Mouse (Mus musculus): ENCODE data around the gene Zfp746. TPM values are rescaled to one million over a fixed set of nuclear protein-coding genes. Genes with fewer than 3 reads are reported as not detected.

Gene Zfp746
- polyA plus RNA-seq, 1 experiment from 2014 or later: 7.7 TPM

GRCm38 (mm10) chr6:48048426-48049272 is 37.7 kb downstream of the Zfp746 start, which contains the start of gene Zfp777:
Gene Zfp777, minus strand, starts transcription at chr6:48048911.
- H3K9me3 ChIP-seq (ENCODE audit: control insufficient read depth): no peaks in the 10 kb centered on the region
- WGBS: 1% methylated on average over 77 of the region's 82 CpGs
- no peaks in the 10 kb centered on the region for H3K4me1 ChIP-seq (replicated peaks; ENCODE audit: control insufficient read depth, insufficient read depth, low read length)
- H3K36me3 ChIP-seq (ENCODE audit: control insufficient read depth, insufficient read depth): peaks cover 14% of the 10 kb centered on the region
- peak; percentile 76 for TF ChIP-seq CTCF (IDR thresholded peaks at IDR 0.05; ENCODE audit: low read depth)
- H3K4me3 ChIP-seq (ENCODE audit: low read depth, low read length): peak within 1 kb of the TSS; percentile 72
- H3K27me3 ChIP-seq (replicated peaks; ENCODE audit: control insufficient read depth, insufficient read depth, low read length): no peaks in the 10 kb centered on the region
- H3K27ac ChIP-seq (ENCODE audit: low read depth, low read length): peak within 1 kb of the TSS; percentile 88
- peak within 1 kb of the TSS; percentile 85 for H3K4me2 ChIP-seq (replicated peaks; ENCODE audit: low read depth)
- peak within 1 kb of the TSS; percentile 81 for H3K9ac ChIP-seq (ENCODE audit: low read depth, low read length)
- ATAC-seq: peak; percentile 92

GRCm38 (mm10) chr6:48047450-48048351 is 38.7 kb downstream of the Zfp746 start:
- peak; percentile 62 for ATAC-seq
- WGBS: under 1% methylated on average over 116 of the region's 150 CpGs
- Histone ChIP-seq H3K27ac (ENCODE audit: low read depth, low read length) (peak overlapping the region; percentile 88), H3K4me1 (replicated peaks; ENCODE audit: control insufficient read depth, insufficient read depth, low read length) (no peaks in the 10 kb centered on the region), H3K27me3 (replicated peaks; ENCODE audit: control insufficient read depth, insufficient read depth, low read length) (no peaks in the 10 kb centered on the region), H3K36me3 (ENCODE audit: control insufficient read depth, insufficient read depth) (peaks cover 19% of the 10 kb centered on the region), H3K9me3 (ENCODE audit: control insufficient read depth) (no peaks in the 10 kb centered on the region), H3K9ac (ENCODE audit: low read depth, low read length) (peak overlapping the region; percentile 81), H3K4me3 (ENCODE audit: low read depth, low read length) (peak overlapping the region; percentile 72), H3K4me2 (replicated peaks; ENCODE audit: low read depth) (peak overlapping the region; percentile 85)
- TF ChIP-seq CTCF (IDR thresholded peaks at IDR 0.05; ENCODE audit: low read depth): 0 out of 2 replicates have a peak, but pooled peaks have one; percentile 1

GRCm38 (mm10) chr6:48047114-48047449 is 39.3 kb downstream of the Zfp746 start:
- no peak for ATAC-seq
- H3K4me1 ChIP-seq (replicated peaks; ENCODE audit: control insufficient read depth, insufficient read depth, low read length): no peaks in the 10 kb centered on the region

GRCm38 (mm10) chr6:48032661-48033060 is 53.7 kb downstream of the Zfp746 start:
- TF ChIP-seq CTCF (IDR thresholded peaks at IDR 0.05; ENCODE audit: low read depth): no peak
- ATAC-seq: no peak
- Histone ChIP-seq H3K4me2 (replicated peaks; ENCODE audit: low read depth) (no peak overlapping the region), H3K4me3 (ENCODE audit: low read depth, low read length) (no peak overlapping the region), H3K27ac (ENCODE audit: low read depth, low read length) (no peak overlapping the region), H3K36me3 (ENCODE audit: control insufficient read depth, insufficient read depth) (peaks cover 76% of the 10 kb centered on the region), H3K27me3 (replicated peaks; ENCODE audit: control insufficient read depth, insufficient read depth, low read length) (no peaks in the 10 kb centered on the region), H3K9me3 (ENCODE audit: control insufficient read depth) (no peaks in the 10 kb centered on the region), H3K9ac (ENCODE audit: low read depth, low read length) (no peak overlapping the region), H3K4me1 (replicated peaks; ENCODE audit: control insufficient read depth, insufficient read depth, low read length) (no peaks in the 10 kb centered on the region)

More at GRCm38 (mm10) chr6:48047114-48047449, 39.3 kb downstream of the Zfp746 start:
- Histone ChIP-seq H3K9ac (ENCODE audit: low read depth, low read length) (peak overlapping the region; percentile 81), H3K27ac (ENCODE audit: low read depth, low read length) (0 out of 2 replicates have a peak overlapping the region, but pooled peaks have one; percentile 88), H3K27me3 (replicated peaks; ENCODE audit: control insufficient read depth, insufficient read depth, low read length) (no peaks in the 10 kb centered on the region), H3K9me3 (ENCODE audit: control insufficient read depth) (no peaks in the 10 kb centered on the region), H3K4me3 (ENCODE audit: low read depth, low read length) (peak overlapping the region; percentile 71), H3K4me2 (replicated peaks; ENCODE audit: low read depth) (peak overlapping the region; percentile 85), H3K36me3 (ENCODE audit: control insufficient read depth, insufficient read depth) (peaks cover 21% of the 10 kb centered on the region)
- TF ChIP-seq CTCF (IDR thresholded peaks at IDR 0.05; ENCODE audit: low read depth): peak; percentile 42
- 6% methylated on average over 12 of the region's 12 CpGs for WGBS

GRCm38 (mm10) chr6:48025905-48026660 is 60.3 kb downstream of the Zfp746 start:
- H3K4me2 ChIP-seq (replicated peaks; ENCODE audit: low read depth): no peak overlapping the region
- H3K27me3 ChIP-seq (replicated peaks; ENCODE audit: control insufficient read depth, insufficient read depth, low read length): no peaks in the 10 kb centered on the region
- H3K9me3 ChIP-seq (ENCODE audit: control insufficient read depth): 0 out of 2 replicates have a peak, but pooled peaks cover 3% of the 10 kb centered on the region
- H3K27ac ChIP-seq (ENCODE audit: low read depth, low read length): no peak overlapping the region
- peak; percentile 43 for TF ChIP-seq CTCF (IDR thresholded peaks at IDR 0.05; ENCODE audit: low read depth)
- no peak overlapping the region for H3K4me3 ChIP-seq (ENCODE audit: low read depth, low read length)
- peaks cover 62% of the 10 kb centered on the region for H3K36me3 ChIP-seq (ENCODE audit: control insufficient read depth, insufficient read depth)
- no peaks in the 10 kb centered on the region for H3K4me1 ChIP-seq (replicated peaks; ENCODE audit: control insufficient read depth, insufficient read depth, low read length)
- H3K9ac ChIP-seq (ENCODE audit: low read depth, low read length): no peak overlapping the region
- no peak for ATAC-seq
- WGBS: 89% methylated on average over 10 of the region's 10 CpGs

All from intestine, postnatal 0 days (tissue).